Mouse (Mus musculus) regulatory T cell (primary cell): Measurements from ENCODE around the gene Procr.
"Not testable (repeated sequence)": the region's sequence is repeated elsewhere in the genome, so short reads cannot be mapped to it uniquely, and the experiment has no call there.

Experiments
- in situ Hi-C: fragments of 300-600 bp; cut with MboI, MseI; formaldehyde crosslinking; loops from one replicate; pipeline ENCODE4 v1.15.1; 2025; ENCODE audit warnings: high pct_unique_total_duplicates

Procr gene

GRCm38 (mm10) chr2:155751014-155751786 is at the start of gene Procr:
Procr (plus strand) TSS chr2:155751117.
- in situ Hi-C loops, result no loop called here

GRCm38 (mm10) chr2:155701399-155701919 is 49.5 kb upstream of the Procr start:
- in situ Hi-C loops, result no loop called here

DNA sequence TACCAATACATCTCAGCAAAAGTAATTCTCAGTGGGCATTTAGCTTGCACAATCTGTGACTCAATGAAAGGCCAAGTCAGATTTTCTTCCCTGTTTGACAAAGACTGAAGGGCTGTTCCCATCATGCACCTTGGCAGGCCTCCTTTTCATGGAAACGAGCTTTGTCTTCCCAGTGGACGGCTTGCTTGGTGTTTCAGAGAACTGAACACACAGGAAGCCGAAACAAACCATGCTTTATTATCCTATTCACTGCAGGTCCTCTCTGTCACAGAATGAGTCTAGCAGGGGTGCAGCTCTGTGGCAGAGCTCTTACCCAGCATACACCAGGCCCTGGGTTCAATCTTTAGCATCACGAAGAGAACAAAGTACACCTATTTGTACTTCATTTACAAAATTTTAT is 47.3 kb upstream of the Procr start:
- in situ Hi-C loops, result no loop called here

- in situ Hi-C loops, result no loop called here
Observed at GRCm38 (mm10) chr2:155707251-155707650, 43.7 kb upstream of the Procr start.

DNA sequence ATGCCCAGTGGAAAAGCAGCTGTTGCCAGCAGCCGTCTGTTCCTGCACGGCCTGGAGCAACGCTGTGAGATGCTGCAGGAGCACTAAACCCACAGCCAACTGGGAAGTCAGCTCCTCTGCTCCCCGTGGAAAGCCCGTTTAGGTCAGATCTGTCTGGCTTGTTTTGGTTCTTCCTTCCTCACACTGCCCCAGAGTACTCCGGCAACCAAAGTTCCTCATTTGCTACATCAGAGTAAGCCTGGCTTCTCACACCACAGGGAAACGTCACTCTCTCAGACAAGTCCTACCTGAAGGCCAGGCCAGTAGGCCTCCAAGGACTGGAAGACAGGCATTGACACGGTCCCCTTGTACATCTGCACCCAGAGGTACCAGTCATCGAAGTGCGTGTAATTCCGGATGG is 40.4 kb upstream of the Procr start:
- in situ Hi-C loops, result loop anchor here (5.0 kb wide), 1 partner anchor 97 kb away; no protein-coding TSS in a partner anchor

GRCm38 (mm10) chr2:155717082-155717990 is 33.6 kb upstream of the Procr start:
- in situ Hi-C loops, result no loop called here

DNA sequence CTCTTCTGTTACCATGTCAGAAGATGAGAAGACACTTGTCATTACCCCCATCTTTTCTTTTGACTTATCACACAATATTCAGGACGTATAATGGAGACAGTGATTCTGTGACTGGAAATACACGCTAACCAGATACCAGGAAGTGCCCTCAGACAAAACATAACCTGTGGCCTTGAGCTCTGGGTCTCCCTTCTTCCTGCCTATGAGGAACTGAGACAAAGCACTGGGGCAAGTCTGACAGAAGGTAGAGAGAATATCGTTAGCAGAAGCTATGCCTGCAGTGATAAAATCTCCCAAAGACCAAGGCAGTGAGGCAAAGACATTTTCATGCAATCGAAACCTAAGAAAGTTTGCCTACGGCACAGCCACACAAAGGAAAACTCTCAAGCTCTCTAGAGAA is 30.3 kb upstream of the Procr start:
- in situ Hi-C loops, result no loop called here

DNA sequence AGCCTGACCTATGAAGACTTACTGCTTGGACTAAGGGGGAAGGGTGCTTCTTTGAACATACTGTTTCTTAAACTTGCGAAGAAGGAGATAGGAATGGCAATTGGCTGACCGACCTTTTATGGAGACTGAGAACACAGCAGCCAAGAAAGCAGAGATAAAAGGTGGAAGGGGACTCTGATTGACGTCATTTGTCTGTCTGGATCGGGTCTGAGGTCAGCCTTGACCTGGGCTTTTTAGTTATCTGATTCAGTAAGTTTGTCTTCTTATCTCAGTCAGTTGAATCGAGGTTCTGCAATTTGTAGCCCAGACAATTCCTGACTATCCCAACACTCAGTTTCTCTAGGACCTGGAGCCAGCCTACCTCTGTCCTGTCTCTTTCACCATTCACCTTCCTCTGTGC is 26.9 kb upstream of the Procr start:
- in situ Hi-C loops, result no loop called here

DNA sequence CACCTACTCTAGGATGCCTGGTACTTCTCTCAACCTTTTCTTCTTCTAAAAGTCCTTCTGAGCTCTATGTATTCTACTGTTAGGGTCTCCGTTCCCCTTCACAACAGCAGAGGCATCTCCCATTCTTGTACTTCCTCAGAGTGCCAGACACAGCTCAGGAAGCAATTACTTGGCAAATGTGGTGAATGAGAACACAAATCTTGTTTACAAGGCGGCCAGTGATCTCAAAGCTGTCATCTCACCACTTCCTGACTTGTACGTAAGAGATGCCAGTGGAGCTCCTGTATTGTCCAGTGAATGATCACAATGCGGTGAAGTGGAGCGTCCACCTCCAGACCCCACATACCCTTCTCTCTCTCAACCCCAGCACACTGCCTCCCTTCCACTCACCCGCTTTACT is 26.4 kb upstream of the Procr start:
- in situ Hi-C loops, result no loop called here

GRCm38 (mm10) chr2:155726302-155726701 is 24.6 kb upstream of the Procr start:
- in situ Hi-C loops, result no loop called here

DNA sequence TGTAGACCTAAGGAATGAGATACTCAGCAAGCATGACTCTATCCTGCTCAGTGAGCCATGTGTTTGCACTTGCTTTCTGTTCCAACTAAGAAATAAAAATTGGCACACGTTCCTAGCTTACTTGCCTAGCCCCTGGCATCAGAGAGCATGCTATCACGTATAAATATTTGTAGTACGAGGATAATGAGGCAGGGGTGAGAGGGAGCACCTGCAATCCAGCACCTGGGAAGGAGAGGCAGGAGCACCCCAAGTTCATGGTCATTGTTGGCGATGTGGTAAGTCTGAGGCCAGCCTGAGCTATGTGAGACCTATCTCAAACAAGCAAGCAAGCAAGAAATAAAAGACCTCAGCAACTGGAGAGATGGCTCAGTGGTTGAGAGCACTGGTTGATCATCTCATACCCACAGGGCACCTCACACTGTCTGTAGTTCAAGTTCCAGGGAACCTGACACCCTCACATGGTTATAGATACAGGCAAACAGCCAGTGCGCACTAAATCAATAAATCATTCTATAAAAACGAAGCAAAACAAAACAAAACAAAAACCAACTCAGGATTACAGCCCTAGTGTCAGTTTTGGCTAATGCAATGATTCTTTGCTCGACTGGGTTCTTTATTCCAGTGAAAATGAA is 23.0 kb upstream of the Procr start:
- in situ Hi-C loops, result no loop called here

DNA sequence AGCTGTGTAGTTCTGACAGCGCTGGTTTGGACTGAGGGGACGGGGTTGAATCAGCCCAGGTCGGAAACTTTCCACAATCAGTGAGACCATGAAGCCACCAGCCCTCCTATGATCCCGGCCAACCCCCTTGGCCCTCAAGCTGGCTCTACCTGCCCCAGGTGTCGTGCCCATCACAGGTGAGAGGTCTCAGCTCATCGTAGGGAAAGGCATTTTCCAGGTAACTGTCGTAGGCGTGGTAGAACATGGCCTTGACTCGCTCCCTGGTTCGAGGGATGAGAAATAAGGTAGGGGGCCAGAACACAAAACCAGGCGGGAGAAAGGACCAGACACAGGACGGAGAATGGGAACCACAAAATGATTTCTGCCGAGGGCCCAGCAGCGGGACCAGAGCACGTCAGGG is 22.2 kb upstream of the Procr start:
- in situ Hi-C loops, result no loop called here

GRCm38 (mm10) chr2:155729158-155729645 is 21.7 kb upstream of the Procr start, which contains the start of gene Edem2:
Edem2 (minus strand) TSS chr2:155729475.
- in situ Hi-C loops, result no loop called here

DNA sequence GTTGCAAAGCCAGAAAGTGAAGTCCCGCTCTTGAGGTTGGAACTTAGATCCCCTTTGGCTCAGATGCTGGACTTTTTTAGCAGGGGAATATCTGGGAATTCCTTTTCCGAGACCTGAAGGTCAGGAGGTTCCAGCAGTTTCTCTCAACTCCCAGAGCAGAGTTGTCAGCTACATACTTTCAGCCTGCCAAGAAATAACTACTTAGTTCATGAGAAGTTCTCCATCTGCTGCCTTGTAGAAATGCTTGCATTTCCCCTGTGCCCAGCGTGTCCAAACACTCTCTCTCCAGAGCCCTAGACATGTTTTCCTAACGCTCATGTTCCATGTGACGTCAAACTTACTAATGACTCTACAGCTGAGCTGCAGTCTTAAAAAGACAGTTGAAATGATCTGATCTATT is 15.8 kb upstream of the Procr start:
- in situ Hi-C loops, result no loop called here

DNA sequence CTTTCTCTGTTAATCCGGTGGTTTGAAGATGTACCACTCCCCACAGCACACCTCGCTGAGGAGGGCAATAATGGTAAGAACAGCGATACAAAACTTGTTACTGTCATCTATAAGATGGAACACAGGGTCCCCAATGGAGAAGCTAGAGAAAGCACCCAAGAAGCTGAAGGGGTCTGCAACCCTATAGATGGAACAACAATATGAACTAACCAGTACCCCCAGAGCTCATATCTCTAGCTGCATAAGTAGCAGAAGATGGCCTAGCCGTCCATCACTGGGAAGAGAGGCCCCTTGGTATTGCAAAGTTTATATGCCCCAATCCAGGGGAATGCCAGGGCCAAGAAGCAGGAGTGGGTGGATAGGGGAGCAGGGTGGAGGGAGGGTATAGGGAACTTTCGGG is 15.2 kb upstream of the Procr start, which contains the start of gene Gm17581:
TSS of gene Gm17581 (minus strand) at position 101 of the 400 bp plus-strand sequence.
- in situ Hi-C loops, result not testable (repeated sequence)

DNA sequence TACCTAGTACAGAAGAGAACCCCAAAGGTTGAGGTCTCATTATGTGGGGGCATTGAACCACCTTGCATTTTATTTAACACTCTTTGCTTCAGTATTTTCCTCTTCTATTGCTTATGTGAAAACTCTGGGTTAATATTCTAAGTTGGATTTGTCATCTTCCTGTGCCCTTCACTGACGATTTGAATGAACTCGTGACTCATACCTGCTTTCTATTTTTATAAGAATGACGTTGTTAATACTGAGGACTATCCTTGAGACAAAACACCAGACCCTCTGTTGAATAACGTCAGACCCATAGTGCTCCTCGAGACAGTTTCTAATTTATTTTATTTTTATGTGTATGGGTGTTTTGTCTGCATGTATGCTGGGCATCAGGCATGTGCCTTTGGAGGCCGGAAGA is 14.0 kb upstream of the Procr start:
- in situ Hi-C loops, result no loop called here

DNA sequence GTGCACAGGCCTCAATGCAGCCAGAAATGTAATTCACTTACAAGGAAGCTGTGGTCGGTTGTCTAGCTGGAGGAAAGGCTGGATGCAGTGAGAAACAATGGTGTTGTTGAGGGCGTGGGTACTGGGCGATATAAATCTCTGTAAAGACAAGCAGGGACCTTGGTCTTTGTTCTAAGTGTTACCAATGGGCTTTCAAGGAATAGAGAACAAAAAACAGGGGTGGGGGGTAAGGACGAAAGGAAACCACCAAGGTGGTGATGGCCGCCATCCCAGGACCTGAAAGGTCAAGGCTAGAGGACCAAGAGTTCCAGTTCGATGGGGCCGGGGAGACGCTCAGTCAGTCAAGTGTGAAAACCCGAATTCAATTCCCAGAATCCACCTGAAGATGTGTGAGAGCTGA is 13.1 kb upstream of the Procr start:
- in situ Hi-C loops, result no loop called here

- in situ Hi-C loops, result no loop called here
Observed at GRCm38 (mm10) chr2:155742211-155742610, 8.7 kb upstream of the Procr start.

GRCm38 (mm10) chr2:155742931-155743337 is 8.0 kb upstream of the Procr start:
- in situ Hi-C loops, result no loop called here

GRCm38 (mm10) chr2:155743351-155743750 is 7.6 kb upstream of the Procr start:
- in situ Hi-C loops, result no loop called here

DNA sequence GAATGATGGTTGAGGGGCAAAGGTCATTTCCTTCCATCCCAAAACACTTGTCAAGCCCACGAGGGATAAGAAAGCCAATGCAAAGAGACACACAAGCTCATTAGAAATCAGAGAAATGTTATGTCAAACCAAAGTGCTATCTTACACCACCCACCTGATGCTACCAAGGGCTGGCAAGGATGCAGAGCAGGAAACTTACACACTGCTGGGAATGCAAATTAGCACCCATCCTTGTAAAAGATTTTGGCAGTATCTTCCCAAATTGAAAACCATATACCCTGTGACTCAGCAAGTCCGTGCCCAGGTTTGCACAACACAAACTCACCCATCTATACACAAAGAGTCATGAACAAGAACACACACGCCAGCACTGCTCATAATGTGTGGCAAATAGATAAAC is 5.4 kb upstream of the Procr start:
- in situ Hi-C loops, result no loop called here

GRCm38 (mm10) chr2:155749394-155749793 is 1.5 kb upstream of the Procr start:
- in situ Hi-C loops, result no loop called here
